Mouse (Mus musculus) thymus, postnatal 10 days (tissue): ENCODE measurements around the gene Galnt10.

ENCODE experiments used
- DNase-seq, 2 experiments: peaks; one replicate each; pipeline ENCODE4 v3.0.0; 2021; ENCODE audit warnings: low spot score in 2 of 2

Galnt10 gene

DNA sequence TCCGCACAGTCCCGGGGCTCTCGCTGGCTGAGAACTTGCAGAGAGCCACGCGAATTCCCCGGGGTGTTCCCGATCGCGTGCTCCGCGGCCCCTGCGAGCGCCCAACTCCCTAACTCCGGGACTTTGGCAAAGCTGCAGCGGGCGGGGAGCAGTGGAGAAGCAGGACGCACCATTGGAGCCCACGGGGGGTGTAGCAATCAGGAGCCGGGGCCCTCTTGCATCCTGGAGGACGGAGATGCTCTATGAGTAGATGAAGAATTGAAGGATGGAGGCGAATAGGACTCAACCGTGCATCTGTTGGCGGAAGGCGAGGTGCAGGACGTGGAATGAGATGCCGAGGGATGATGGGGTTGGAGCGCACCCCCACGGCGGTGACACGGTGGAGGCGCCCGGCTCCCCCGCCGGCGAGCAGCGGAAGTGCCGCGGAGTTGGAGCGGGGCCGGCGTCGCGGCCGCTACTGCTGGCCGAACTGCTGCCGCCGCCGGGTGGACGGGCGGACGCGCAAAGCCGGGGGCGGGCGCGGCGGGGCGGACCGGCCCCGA lies at the start of gene Galnt10:
TSS of gene Galnt10 (plus strand) at position 425 of the 542 bp plus-strand sequence.
- DNase-seq: peak; percentile 60 to 84

DNA sequence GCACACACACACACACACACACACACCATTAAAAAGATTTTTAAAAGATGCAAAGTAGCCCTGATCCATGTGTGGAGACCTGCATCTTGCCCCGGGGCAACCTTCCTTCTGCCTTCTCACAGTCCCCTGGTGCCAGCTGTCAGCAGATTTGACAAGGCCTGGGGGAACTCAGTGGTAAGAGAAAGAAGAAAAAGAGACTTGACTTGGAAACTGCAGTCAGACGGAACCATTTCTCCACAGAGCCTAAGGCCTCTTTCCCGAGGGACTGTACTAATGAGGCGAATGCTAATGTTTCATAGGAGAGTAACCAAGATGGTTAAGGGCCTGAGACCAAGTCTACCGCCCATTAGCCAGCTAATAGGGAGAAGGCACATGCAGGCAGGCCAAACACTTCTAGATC lies 49.3 kb upstream of the Galnt10 start:
- no peak for DNase-seq

- DNase-seq: no peak
Measured at GRCm38 (mm10) chr11:57598161-57598560, 47.1 kb upstream of the Galnt10 start.

DNA sequence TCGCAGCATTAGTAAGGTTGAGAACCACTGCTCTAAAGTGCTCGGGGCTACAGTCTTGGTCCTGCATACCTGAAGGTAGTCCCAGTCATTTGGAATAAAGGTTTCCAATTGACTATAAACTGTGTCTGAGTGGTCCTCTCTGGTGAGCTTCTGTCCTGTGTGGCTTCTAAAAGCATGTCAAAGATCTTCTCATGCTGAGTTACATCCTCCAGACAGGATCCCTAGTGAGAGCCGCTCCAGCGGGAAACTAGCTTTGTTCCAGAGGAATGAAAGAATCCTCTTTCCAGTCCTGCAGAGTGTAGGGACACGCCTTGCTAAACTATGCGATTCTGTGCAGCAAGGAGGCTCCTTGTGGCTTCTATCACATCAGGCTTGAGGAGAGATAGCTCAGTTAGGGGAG lies 45.9 kb upstream of the Galnt10 start:
- DNase-seq: no peak

DNA sequence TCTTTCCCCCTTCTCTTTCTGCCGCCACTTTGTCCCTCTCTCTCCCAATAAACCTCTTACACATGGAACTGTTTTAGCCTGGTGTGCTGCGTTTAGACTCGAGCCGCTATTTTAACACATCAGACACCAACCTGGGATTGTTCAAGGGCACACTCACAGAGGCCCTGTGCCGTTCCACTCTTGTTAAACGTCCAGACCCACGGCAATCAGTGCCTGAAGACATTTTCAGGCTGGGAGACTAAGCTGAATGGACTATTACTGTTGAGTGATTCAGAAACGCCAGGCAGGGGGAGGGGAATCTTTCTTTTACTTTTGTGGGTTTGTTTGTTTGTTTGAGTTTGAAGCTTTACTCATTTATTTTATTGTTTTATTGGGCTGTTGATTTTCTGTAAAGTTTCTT lies 45.1 kb upstream of the Galnt10 start:
- DNase-seq: no peak

- no peak for DNase-seq
Measured at GRCm38 (mm10) chr11:57600621-57601121, 44.6 kb upstream of the Galnt10 start.

DNA sequence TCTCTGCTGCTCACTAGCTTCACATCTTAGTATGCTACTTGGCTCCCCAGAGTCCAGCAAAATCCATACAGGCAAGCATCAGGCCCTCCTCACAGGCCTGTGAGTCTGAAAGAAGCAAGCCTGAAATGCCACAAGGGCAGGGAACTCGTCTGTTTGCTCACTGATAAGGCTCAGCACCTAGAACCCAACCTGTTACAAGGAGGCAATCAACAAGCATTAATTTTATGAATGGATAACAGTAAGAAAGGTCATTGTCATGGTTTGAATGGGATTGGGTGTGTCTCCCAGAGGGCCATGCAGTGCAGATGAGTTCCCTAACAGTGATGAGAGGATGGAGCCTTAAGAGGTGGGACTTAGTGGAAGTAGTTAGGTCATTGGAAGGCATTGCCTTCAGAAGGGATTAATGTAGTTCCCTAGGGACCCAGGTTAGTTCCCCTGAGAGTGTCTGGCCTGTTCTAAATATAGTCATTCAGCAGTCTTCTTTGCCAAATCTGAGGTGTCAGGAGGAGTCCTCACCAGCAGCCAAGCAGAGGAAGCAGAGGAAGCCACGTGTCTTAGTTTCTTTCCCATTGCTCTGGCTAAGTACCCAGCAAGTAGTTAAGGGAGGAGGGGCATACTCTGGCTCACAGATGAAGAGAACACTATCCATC lies 43.3 kb upstream of the Galnt10 start:
- no peak for DNase-seq

DNA sequence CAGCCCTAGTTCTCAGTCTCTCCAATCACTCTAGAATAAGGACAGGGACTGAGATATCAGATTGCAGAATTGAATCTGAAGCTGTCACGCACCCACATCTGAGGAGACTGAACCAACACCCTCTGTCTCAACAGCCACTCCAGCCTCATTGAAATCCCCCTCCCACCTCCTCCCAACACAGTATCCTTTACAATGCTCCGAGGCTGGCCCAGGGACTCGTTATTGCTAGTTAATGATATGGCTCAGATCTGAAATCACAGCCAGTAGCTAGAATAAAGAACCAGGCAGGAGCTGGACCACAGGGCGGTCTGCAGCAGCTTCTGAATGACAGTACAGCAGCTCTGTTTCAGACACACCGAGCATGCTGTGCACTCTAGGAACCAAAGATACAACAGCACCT lies 40.2 kb upstream of the Galnt10 start:
- no peak for DNase-seq

GRCm38 (mm10) chr11:57605660-57606059 lies 39.6 kb upstream of the Galnt10 start:
- no peak for DNase-seq

GRCm38 (mm10) chr11:57614502-57614901 lies 30.7 kb upstream of the Galnt10 start:
- no peak for DNase-seq

- DNase-seq: no peak
Measured at GRCm38 (mm10) chr11:57615286-57615685, 30.0 kb upstream of the Galnt10 start.

GRCm38 (mm10) chr11:57615871-57616270 lies 29.4 kb upstream of the Galnt10 start:
- DNase-seq: no peak

DNA sequence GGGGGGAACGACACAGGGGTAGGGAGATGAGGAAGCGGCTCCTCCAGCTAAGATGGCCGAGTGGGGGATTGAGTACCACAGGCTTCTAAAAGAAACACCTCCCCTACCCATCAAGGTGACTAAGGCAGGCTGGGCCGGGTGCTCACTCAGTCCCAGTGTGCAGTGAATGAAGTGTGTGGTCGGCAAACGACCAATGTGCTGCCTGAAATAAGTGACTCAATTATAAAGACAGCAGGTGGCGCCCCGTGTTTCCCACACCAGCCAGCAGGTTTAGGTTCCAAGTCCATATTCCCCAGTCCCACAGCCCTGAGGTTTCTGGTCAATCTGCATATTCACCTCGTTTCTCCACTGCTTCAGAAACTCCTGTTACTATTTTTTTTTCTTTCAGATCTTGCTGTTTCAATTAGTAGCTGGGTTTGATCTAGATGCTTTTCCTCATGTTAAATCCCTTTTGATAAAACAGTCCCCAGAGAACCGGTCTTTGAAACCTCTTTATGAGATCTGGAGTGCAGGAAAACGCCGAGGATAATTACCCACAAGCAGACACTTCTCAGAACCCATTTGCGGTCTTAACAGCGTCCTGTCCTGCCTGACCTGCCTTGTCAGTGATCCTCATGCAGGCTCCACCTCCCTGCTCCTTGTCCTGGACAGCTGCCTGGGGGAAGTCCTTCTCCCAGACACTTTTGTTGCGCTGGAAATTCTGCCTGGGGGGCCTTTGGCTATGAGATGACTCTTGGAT lies 27.5 kb upstream of the Galnt10 start:
- peak; percentile 11 to 54 for DNase-seq

- DNase-seq: no peak
Measured at GRCm38 (mm10) chr11:57621472-57621871, 23.8 kb upstream of the Galnt10 start.

GRCm38 (mm10) chr11:57621876-57622275 lies 23.4 kb upstream of the Galnt10 start:
- DNase-seq: no peak

- no peak for DNase-seq
Measured at GRCm38 (mm10) chr11:57624490-57624893, 20.8 kb upstream of the Galnt10 start.

DNA sequence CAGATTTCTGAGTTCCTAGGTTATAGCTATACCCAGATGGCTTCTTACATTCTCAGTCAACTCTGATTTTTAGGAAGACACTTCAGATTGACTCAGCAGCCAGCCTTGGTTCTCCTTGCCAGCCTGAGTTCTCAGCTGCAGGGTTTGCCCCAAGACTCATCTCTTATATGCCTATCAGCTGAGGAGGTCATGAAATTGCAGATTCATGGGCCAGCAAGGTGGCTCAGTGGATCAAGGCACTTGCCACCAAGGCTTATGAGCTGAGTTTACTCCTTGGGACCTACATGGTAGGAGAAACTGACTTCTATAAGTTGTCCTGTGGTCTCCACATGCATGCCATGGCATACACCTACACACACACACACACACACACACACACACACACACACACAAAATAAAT lies 19.8 kb upstream of the Galnt10 start:
- no peak for DNase-seq

- DNase-seq: peak in 1 of 2 experiments; percentile 32
Measured at GRCm38 (mm10) chr11:57627086-57627735, 18.0 kb upstream of the Galnt10 start.

- DNase-seq: no peak
Measured at GRCm38 (mm10) chr11:57631805-57632485, 13.3 kb upstream of the Galnt10 start.

- DNase-seq: no peak
Measured at GRCm38 (mm10) chr11:57633006-57633405, 12.2 kb upstream of the Galnt10 start.

DNA sequence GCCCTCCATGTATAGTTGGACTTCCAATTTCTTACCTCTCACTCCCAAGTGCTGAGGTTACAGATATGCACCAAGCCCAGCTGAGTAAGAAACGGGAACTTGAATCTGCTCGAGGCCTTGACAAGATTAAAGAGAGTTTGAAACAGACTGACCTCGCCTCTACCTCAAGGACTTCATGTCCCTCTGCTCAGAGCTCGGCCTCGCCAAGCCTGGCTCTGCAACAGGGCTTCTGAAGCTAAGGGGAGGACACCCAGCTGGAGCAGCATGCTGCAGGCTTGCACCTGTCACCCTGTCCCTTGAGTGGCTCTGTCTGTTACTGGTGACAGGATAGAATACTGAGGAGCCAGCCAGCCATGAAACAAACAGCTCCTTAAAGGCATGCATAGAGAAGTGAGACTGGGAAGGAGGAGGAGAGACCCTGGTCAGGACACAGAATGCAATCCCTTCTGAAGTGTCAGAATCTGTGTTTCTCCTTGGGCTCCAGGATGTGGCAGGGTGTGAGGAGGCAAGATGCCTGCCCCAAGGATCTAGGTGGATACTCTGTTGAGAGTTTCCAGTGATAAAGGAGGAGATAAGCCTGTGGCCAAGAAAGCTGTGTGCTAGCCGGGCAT lies 11.2 kb upstream of the Galnt10 start:
- DNase-seq: no peak
